Mouse (Mus musculus) limb, embryonic 15.5 days (tissue): ENCODE measurements around the gene Caln1. TPM values are rescaled to one million over a fixed set of nuclear protein-coding genes. Genes with fewer than 3 reads are reported as not detected.

Source experiments
- ATAC-seq: fragments of 200-750 bp; cut with Nextera tagmentation; 2 replicates; pipeline ENCODE4 v1.8.0; 2017; ENCODE audit warnings: low read depth, moderate TSS enrichment; ENCODE audit not compliant: insufficient number of reproducible peaks, low FRiP score, low TSS enrichment
- H3K27ac ChIP-seq: fragments of 300-500 bp; sonication (generic); 2 replicates; pipeline ENCODE4 v1.5.1; 2015; ENCODE audit warnings: moderate library complexity, mild to moderate bottlenecking, inconsistent platforms
- H3K27me3 ChIP-seq: fragments of 300-500 bp; sonication (generic); 2 replicates; pipeline ENCODE4 v1.6.1; 2015; ENCODE audit warnings: inconsistent platforms
- H3K36me3 ChIP-seq: fragments of 300-500 bp; sonication (generic); 2 replicates; pipeline ENCODE4 v1.6.1; 2015; ENCODE audit warnings: inconsistent platforms
- H3K4me1 ChIP-seq: fragments of 300-500 bp; sonication (generic); 2 replicates; pipeline ENCODE4 v1.6.1; 2015; ENCODE audit warnings: inconsistent platforms
- H3K4me2 ChIP-seq: fragments of 300-500 bp; sonication (generic); 2 replicates; pipeline ENCODE4 v1.6.1; 2015; ENCODE audit warnings: mild to moderate bottlenecking, inconsistent platforms
- H3K4me3 ChIP-seq: fragments of 300-500 bp; sonication (generic); 2 replicates; pipeline ENCODE4 v1.5.1; 2015; ENCODE audit warnings: mild to moderate bottlenecking, inconsistent platforms
- H3K9ac ChIP-seq: fragments of 300-500 bp; sonication (generic); 2 replicates; pipeline ENCODE4 v1.6.1; 2015; ENCODE audit warnings: inconsistent platforms
- H3K9me3 ChIP-seq: fragments of 300-500 bp; sonication (generic); 2 replicates; pipeline ENCODE4 v1.6.1; 2016; ENCODE audit warnings: inconsistent platforms
- WGBS: fragments of 180-500 bp; shearing (Covaris S2); methylation state at CpG from one replicate; pipeline ENCODE4 v1.1.7; 2015; 5-methylcytosine and 5-hydroxymethylcytosine counted together
- polyA plus RNA-seq: library from polyadenylated mRNA; unstranded; fragments of >200 nt; fragmentation: Nextera tagmentation; extraction: Ambion mirVana; gene quantifications from 2 replicates; pipeline ENCODE4 v1.2.1, GENCODE M21; 2015

Caln1 gene
- polyA plus RNA-seq, 1 experiment from 2014 or later: 2.1 TPM

- no peaks in the 10 kb centered on the region for H3K4me1 ChIP-seq
- H3K4me2 ChIP-seq: no peak overlapping the region
Observed at GRCm38 (mm10) chr5:130476741-130477140, 107.5 kb downstream of the Caln1 start.

DNA sequence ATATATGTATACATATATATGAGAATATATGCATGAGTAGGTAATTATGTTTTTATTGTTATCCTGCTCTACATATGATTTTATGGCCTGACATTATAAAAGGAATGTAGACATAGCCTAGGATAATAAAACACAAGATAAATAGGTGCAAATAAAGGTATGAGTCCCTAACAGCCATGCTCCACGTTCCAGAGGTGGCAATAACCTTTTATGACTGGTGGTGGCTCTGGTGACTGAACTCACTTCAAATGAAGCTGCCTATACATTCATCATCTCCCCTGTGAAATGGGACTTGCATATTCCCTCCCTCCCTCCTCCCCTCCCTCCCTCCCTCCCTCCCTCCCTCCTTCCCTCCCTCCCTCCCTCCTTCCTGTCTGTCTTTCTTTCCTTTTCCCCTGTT lies 111.0 kb downstream of the Caln1 start:
- no peak for ATAC-seq
- Histone ChIP-seq H3K4me2 (no peak overlapping the region), H3K4me3 (no peak overlapping the region), H3K9me3 (no peaks in the 10 kb centered on the region), H3K9ac (no peak overlapping the region), H3K4me1 (no peaks in the 10 kb centered on the region), H3K27me3 (no peaks in the 10 kb centered on the region), H3K27ac (no peak overlapping the region), H3K36me3 (no peaks in the 10 kb centered on the region)
- WGBS: 23% methylated on average over 1 of the region's 1 CpGs

More at GRCm38 (mm10) chr5:130476741-130477140, 107.5 kb downstream of the Caln1 start:
- no peak overlapping the region for H3K9ac ChIP-seq
- no peaks in the 10 kb centered on the region for H3K36me3 ChIP-seq
- H3K4me3 ChIP-seq: no peak overlapping the region
- H3K27me3 ChIP-seq: no peaks in the 10 kb centered on the region
- no peak overlapping the region for H3K27ac ChIP-seq
- ATAC-seq: no peak
- 71% methylated on average over 12 of the region's 12 CpGs for WGBS
- H3K9me3 ChIP-seq: no peaks in the 10 kb centered on the region

GRCm38 (mm10) chr5:130491471-130491870 lies 122.2 kb downstream of the Caln1 start:
- no peak overlapping the region for H3K4me3 ChIP-seq
- no peaks in the 10 kb centered on the region for H3K4me1 ChIP-seq
- no peak overlapping the region for H3K9ac ChIP-seq
- H3K27ac ChIP-seq: no peak overlapping the region
- no peak for ATAC-seq
- H3K9me3 ChIP-seq: no peaks in the 10 kb centered on the region
- no peaks in the 10 kb centered on the region for H3K27me3 ChIP-seq
- H3K4me2 ChIP-seq: no peak overlapping the region
- 91% methylated on average over 5 of the region's 5 CpGs for WGBS
- H3K36me3 ChIP-seq: no peaks in the 10 kb centered on the region

- H3K36me3 ChIP-seq: no peaks in the 10 kb centered on the region
- 75% methylated on average over 7 of the region's 7 CpGs for WGBS
- H3K27ac ChIP-seq: no peak overlapping the region
- no peaks in the 10 kb centered on the region for H3K4me1 ChIP-seq
- no peak overlapping the region for H3K9ac ChIP-seq
- no peaks in the 10 kb centered on the region for H3K9me3 ChIP-seq
- H3K4me3 ChIP-seq: no peak overlapping the region
- no peaks in the 10 kb centered on the region for H3K27me3 ChIP-seq
- no peak for ATAC-seq
- H3K4me2 ChIP-seq: no peak overlapping the region
Observed at GRCm38 (mm10) chr5:130492305-130492704, 123.0 kb downstream of the Caln1 start.

DNA sequence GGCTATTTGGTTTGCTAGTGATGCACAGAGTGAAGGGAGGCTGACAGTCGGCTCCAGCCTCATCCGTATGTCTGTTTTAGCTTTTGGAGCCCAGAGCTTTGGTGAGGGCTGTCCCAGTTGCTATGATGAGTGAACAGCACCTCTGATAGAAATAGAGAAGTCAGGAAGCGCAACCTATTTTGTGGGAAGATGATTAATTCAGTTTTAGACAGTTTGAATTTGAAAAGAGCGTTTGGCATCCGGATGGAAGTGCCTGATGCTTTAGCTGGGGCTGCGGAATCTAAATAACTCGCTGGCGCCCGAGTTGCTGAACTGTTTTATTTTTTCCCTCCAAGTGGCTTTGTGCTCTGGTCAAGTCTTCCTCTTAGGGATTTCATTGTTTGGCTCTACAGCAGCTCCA lies 133.3 kb downstream of the Caln1 start:
- ATAC-seq: no peak
- H3K27me3 ChIP-seq: no peaks in the 10 kb centered on the region
- no peak overlapping the region for H3K9ac ChIP-seq
- H3K4me1 ChIP-seq: no peaks in the 10 kb centered on the region
- H3K36me3 ChIP-seq: no peaks in the 10 kb centered on the region
- H3K9me3 ChIP-seq: no peaks in the 10 kb centered on the region
- 79% methylated on average over 9 of the region's 9 CpGs for WGBS
- H3K4me2 ChIP-seq: no peak overlapping the region
- H3K27ac ChIP-seq: no peak overlapping the region
- H3K4me3 ChIP-seq: no peak overlapping the region

DNA sequence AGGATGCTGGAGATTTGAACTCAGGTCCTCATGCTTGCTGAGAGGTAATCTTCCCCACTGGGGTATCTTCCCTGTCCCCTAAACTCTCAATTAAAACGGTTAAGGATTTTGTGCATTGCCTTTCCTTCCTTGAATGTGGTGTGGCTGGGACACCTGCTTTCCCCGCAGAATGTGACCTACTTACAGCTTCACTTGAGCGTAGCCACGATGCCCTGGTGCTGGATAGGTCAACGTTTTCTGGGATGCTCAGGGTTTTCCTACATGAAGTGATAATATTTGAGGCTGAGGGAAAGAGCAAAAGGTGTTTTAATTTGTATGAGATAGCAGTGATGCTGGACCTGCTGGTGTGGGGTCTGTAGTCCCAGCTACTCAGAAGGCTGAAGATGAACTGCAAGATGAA lies 135.6 kb downstream of the Caln1 start:
- Histone ChIP-seq H3K4me2 (no peak overlapping the region), H3K36me3 (no peaks in the 10 kb centered on the region), H3K4me1 (no peaks in the 10 kb centered on the region), H3K4me3 (no peak overlapping the region), H3K27me3 (no peaks in the 10 kb centered on the region), H3K9me3 (no peaks in the 10 kb centered on the region), H3K9ac (no peak overlapping the region), H3K27ac (no peak overlapping the region)
- WGBS: 82% methylated on average over 5 of the region's 5 CpGs
- no peak for ATAC-seq

DNA sequence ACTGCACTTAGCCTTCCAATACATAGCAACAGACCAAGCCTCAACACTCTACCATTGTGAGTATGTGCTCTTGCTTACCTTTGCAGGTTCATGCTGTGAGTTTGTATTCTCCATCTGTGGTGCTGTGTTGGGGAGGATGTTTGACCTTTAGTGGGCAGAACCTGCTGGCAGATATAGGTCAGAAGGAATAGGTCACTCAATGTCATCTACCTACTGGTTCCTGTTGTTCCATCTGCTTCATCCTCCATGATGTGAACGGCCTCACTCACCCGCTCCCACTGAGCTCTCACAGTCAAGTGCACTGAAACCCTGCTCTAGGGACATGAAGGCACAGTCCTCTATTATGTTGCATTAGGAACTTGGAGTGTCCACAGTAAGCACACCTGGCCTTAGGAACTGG lies 141.3 kb downstream of the Caln1 start:
- no peak for ATAC-seq
- Histone ChIP-seq H3K9ac (no peak overlapping the region), H3K27me3 (no peaks in the 10 kb centered on the region), H3K9me3 (no peaks in the 10 kb centered on the region), H3K4me3 (no peak overlapping the region), H3K4me2 (no peak overlapping the region), H3K4me1 (no peaks in the 10 kb centered on the region), H3K27ac (no peak overlapping the region), H3K36me3 (no peaks in the 10 kb centered on the region)
- 89% methylated on average over 2 of the region's 2 CpGs for WGBS

DNA sequence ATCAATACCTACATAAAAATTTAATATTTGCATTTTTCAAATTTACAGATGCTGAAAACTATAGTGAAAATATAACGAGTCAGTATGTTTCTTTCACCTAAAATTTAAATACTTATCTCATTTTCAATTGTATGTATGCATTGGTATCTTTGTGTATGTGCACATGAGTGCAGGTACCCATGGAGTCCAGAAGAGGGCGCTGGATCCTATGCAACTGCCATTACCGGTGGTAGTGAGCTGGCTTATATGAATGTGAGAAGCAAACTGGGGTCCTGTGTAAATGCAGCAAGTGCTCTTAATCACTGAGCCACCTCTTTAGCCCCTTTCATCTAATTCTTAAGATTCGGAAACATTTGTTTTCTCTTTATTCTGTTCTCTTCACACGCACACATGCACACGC lies 146.1 kb downstream of the Caln1 start:
- H3K9ac ChIP-seq: no peak overlapping the region
- no peak overlapping the region for H3K4me3 ChIP-seq
- no peak for ATAC-seq
- H3K36me3 ChIP-seq: no peaks in the 10 kb centered on the region
- H3K27ac ChIP-seq: no peak overlapping the region
- H3K27me3 ChIP-seq: no peaks in the 10 kb centered on the region
- H3K4me1 ChIP-seq: no peaks in the 10 kb centered on the region
- WGBS: 77% methylated on average over 6 of the region's 6 CpGs
- H3K4me2 ChIP-seq: no peak overlapping the region
- no peaks in the 10 kb centered on the region for H3K9me3 ChIP-seq

DNA sequence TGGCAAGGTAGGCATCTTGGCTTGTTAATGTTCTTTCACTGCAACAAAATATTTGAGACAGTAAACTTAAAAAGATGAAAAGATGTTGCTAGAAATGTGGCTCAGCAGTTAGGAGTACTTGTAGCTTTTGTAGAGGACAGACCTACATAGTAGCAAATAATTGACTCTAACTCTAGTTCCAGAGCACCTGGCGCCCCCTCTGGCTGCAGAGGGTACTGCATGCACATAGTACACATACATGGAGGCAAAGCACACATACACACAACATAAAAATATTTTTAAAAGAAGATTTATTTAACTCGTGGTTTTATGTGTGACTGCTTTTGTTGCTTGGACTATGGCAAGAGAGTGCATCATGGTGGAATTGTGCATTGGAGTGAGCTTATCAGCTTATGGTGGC lies 151.3 kb downstream of the Caln1 start:
- Histone ChIP-seq H3K4me2 (no peak overlapping the region), H3K27ac (no peak overlapping the region), H3K4me1 (no peaks in the 10 kb centered on the region), H3K4me3 (no peak overlapping the region), H3K9ac (no peak overlapping the region), H3K36me3 (no peaks in the 10 kb centered on the region), H3K27me3 (no peaks in the 10 kb centered on the region), H3K9me3 (no peaks in the 10 kb centered on the region)
- 68% methylated on average over 2 of the region's 2 CpGs for WGBS
- no peak for ATAC-seq

DNA sequence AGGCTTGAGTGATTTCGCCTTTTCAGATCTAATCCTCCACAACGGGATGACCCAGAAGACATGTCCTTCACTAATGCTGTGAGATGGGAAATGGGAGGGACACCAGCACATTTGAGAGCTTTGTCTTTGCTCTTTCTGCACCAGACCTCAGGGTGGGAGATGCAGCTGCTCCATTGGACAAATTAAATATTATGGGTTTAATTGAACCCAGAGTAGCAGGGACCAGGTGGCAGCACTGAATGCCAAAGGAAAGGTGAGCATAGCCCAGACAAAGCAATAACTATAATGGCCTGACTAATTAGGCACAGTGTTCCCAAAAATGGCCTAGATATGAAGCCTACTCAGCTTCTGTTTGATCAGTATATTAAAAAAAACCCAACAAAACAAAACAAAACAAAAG lies 158.2 kb downstream of the Caln1 start:
- ATAC-seq: no peak
- no peak overlapping the region for H3K4me3 ChIP-seq
- H3K36me3 ChIP-seq: no peaks in the 10 kb centered on the region
- no peaks in the 10 kb centered on the region for H3K9me3 ChIP-seq
- H3K27ac ChIP-seq: no peak overlapping the region
- no peak overlapping the region for H3K4me2 ChIP-seq
- H3K9ac ChIP-seq: no peak overlapping the region
- H3K4me1 ChIP-seq: no peaks in the 10 kb centered on the region
- WGBS: 91% methylated on average over 2 of the region's 2 CpGs
- no peaks in the 10 kb centered on the region for H3K27me3 ChIP-seq

DNA sequence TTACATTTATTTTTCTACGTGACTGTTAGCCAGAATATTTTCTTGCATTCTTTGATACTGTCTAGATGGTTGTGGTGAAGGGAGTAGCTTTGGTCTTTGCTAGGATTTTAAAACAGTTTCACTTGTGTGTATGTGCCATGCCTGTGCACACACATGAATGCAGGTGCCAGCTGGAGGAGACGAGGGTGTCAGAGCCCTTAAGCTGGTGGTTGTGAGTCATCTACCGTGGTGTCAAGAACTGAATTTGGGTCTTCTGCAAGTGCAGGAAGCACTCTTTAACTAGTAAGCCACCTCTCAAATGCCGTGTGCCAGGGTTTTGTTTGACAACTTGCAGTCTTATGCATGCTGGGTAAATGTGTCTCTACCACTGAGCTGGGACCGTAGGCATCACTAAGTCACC lies 178.2 kb downstream of the Caln1 start:
- ATAC-seq: no peak
- Histone ChIP-seq H3K27ac (no peak overlapping the region), H3K4me1 (no peaks in the 10 kb centered on the region), H3K9me3 (no peaks in the 10 kb centered on the region), H3K27me3 (no peaks in the 10 kb centered on the region), H3K9ac (no peak overlapping the region), H3K4me2 (no peak overlapping the region), H3K4me3 (no peak overlapping the region), H3K36me3 (no peaks in the 10 kb centered on the region)
- WGBS: 79% methylated on average over 5 of the region's 5 CpGs

DNA sequence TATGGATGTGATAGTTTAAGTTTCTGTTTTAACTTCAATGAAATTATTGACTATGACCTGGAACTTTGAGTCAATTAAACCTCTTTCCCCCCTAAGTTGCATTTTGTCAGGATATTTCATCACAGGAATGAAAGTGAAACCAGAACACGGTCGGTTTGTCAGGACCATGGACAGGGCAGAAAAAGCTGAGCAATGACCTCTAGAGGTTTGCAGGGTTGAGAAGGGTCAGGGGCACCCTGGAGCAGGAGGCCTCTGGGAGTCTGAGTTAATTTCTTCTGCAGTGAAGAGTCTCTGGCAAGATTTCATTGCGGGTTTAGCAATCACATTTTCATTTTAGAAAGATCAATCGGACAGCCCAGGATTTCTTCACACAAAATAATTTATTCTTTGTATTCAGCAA lies 184.7 kb downstream of the Caln1 start:
- Histone ChIP-seq H3K9ac (no peak overlapping the region), H3K36me3 (no peaks in the 10 kb centered on the region), H3K4me3 (no peak overlapping the region), H3K27ac (no peak overlapping the region), H3K4me1 (no peaks in the 10 kb centered on the region), H3K9me3 (no peaks in the 10 kb centered on the region), H3K27me3 (no peaks in the 10 kb centered on the region), H3K4me2 (no peak overlapping the region)
- WGBS: 61% methylated on average over 4 of the region's 4 CpGs
- no peak for ATAC-seq

DNA sequence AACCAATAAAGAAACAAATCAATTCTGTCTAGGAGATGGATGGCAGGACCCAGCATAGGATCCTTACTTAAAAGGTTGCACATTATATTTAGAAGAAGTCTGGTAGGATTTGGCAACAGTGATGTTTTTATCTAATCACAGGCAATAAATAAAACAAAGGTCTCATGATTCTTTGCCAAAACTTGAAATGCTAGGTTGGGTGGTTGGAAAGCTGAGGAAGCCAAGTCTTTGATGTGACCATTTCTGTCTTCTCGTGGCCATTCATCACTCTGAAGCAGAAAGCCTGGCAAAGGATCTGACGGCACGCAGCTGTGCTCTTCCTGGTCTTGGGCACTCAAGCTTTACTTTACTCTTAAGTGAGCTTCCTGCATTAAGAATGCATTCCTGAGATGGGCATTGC lies 193.9 kb downstream of the Caln1 start:
- Histone ChIP-seq H3K4me2 (no peak overlapping the region), H3K27me3 (no peaks in the 10 kb centered on the region), H3K9ac (no peak overlapping the region), H3K4me3 (no peak overlapping the region), H3K36me3 (no peaks in the 10 kb centered on the region), H3K9me3 (no peaks in the 10 kb centered on the region), H3K27ac (no peak overlapping the region), H3K4me1 (no peaks in the 10 kb centered on the region)
- ATAC-seq: no peak
- 60% methylated on average over 3 of the region's 3 CpGs for WGBS
